Mouse (Mus musculus): Measurements from ENCODE around the gene Vezt.

GRCm38 (mm10) chr10:94000223-94000622 lies 35.4 kb downstream of the Vezt start:
- TF ChIP-seq CTCF (IDR thresholded peaks at IDR 0.05; ENCODE audit: low read depth, low read length) (no peak), POLR2A (IDR thresholded peaks at IDR 0.05; ENCODE audit: extremely low read depth, insufficient read depth, low read length) (no peak)
